Mouse (Mus musculus) lung, embryonic 14.5 days (tissue): Measurements from ENCODE around the gene Gm20388. TPM values are rescaled to one million over a fixed set of nuclear protein-coding genes. Genes with fewer than 3 reads are reported as not detected.
A peak's percentile ranks its signal among the peaks of the same experiment; 100 is the strongest.

Experiments used
- ATAC-seq: fragments of 200-750 bp; cut with Nextera tagmentation; 2 replicates; pipeline ENCODE4 v1.8.0; 2017; ENCODE audit warnings: mild to moderate bottlenecking, moderate TSS enrichment, moderate library complexity; ENCODE audit not compliant: insufficient read depth
- DNase-seq: peaks from one replicate; pipeline ENCODE4 v3.0.0-alpha.2; 2015
- H3K27ac ChIP-seq: fragments of 300-500 bp; sonication (generic); 2 replicates; pipeline ENCODE4 v1.5.1; 2014; ENCODE audit warnings: low read depth, mild to moderate bottlenecking, moderate library complexity
- H3K27me3 ChIP-seq: fragments of 300-500 bp; sonication (generic); 2 replicates; pipeline ENCODE4 v1.6.1; 2014; ENCODE audit warnings: low read length, control low read depth; ENCODE audit not compliant: insufficient read depth
- H3K36me3 ChIP-seq: fragments of 300-500 bp; sonication (generic); 2 replicates; pipeline ENCODE4 v1.6.1; 2014; ENCODE audit warnings: control low read depth; ENCODE audit not compliant: insufficient read depth
- H3K4me1 ChIP-seq: fragments of 300-500 bp; sonication (generic); 2 replicates; pipeline ENCODE4 v1.6.1; 2014; ENCODE audit warnings: antibody characterized with exemption, control low read depth; ENCODE audit not compliant: insufficient read depth
- H3K4me2 ChIP-seq: fragments of 300-500 bp; sonication (generic); 2 replicates; pipeline ENCODE4 v1.6.1; 2014; ENCODE audit warnings: mild to moderate bottlenecking
- H3K4me3 ChIP-seq: fragments of 300-500 bp; sonication (generic); 2 replicates; pipeline ENCODE4 v1.5.1; 2014; ENCODE audit warnings: low read depth, low read length
- H3K9ac ChIP-seq: fragments of 300-500 bp; sonication (generic); 2 replicates; pipeline ENCODE4 v1.6.1; 2014
- H3K9me3 ChIP-seq: fragments of 300-500 bp; sonication (generic); 2 replicates; pipeline ENCODE4 v1.6.1; 2016; ENCODE audit warnings: low read depth, low read length, control low read depth
- CTCF ChIP-seq: IDR thresholded peaks from 2 replicates; pipeline ENCODE4 v1.5.1; 2016; ENCODE audit warnings: antibody characterized with exemption, low read depth
- WGBS: fragments of 180-500 bp; shearing (Covaris S2); extraction: QIAGEN DNeasy Blood & Tissue Kit; methylation state at CpG from one replicate; pipeline ENCODE4 v1.1.7; 2014; 5-methylcytosine and 5-hydroxymethylcytosine counted together
- polyA plus RNA-seq: library from polyadenylated mRNA; unstranded; fragments of >200 nt; fragmentation: Nextera tagmentation; extraction: Ambion mirVana; gene quantifications from 2 replicates; pipeline ENCODE4 v1.2.1, GENCODE M21; 2014

The Gm20388 gene
- polyA plus RNA-seq, 1 experiment from 2014 or later = not detected

- no peak for TF ChIP-seq CTCF
- H3K4me3 ChIP-seq = no peak overlapping the region
These were observed 564.0 kb downstream of the Gm20388 start for GRCm38 (mm10) chr8:120474496-120475235.

DNA sequence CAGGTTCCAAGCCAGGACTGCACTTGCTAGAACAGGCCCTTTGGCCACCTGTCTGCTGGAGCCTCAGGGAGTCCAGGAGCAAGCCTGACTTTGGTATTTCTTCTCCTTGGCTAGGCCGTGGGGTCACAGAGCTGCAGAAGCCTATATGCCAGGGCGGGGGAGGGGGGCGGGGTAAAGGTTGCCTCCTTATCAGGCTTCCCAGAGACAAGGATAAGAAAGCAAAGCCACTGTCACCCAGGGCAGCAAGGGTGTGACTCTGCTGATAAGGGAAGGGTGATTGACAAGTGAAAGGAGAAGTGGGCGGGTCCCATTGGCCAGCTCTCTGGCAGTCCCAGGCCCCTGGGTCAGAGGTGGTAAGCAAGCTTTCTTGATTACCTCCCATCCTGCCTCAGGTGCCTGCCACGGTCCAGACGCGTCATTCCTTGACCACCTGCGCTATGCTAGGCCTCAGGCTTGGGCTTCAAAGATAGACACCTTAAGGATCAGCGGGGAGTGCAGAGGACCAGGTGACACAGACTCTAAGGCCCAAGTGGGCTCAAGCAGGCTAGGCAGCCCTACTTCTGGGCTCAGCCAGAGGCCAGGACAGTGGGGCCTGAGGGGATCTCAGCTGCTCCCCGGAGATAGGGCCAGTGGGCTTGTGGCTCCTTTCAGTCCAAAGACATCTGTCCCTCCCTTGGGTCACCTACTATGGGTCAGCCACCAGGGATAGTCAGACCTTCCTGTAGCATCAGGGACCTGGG lies 565.0 kb downstream of the Gm20388 start:
- Histone ChIP-seq H3K4me2 (no peak overlapping the region), H3K9ac (no peak overlapping the region), H3K27me3 (no peaks in the 10 kb centered on the region), H3K36me3 (no peaks in the 10 kb centered on the region), H3K9me3 (no peaks in the 10 kb centered on the region), H3K4me3 (no peak overlapping the region), H3K27ac (no peak overlapping the region; the same call in 1 of the 2 replicates), H3K4me1 (peaks cover 38% of the 10 kb centered on the region)
- DNase-seq = peak; percentile 26
- ATAC-seq = peak; percentile 20
- 59% methylated on average over 10 of the region's 10 CpGs for WGBS
- TF ChIP-seq CTCF = no peak

More at GRCm38 (mm10) chr8:120474496-120475235, 564.0 kb downstream of the Gm20388 start:
- no peaks in the 10 kb centered on the region for H3K36me3 ChIP-seq
- no peak overlapping the region for H3K9ac ChIP-seq
- H3K4me1 ChIP-seq = peaks cover 38% of the 10 kb centered on the region
- ATAC-seq (peak; percentile 14; the same call in 1 of the 2 replicates), DNase-seq (no peak)
- H3K27ac ChIP-seq = 0 out of 2 replicates have a peak overlapping the region, but pooled peaks have one; percentile 10
- H3K27me3 ChIP-seq = no peaks in the 10 kb centered on the region
- H3K9me3 ChIP-seq = no peaks in the 10 kb centered on the region
- no peak overlapping the region for H3K4me2 ChIP-seq
- WGBS = 59% methylated on average over 11 of the region's 11 CpGs

GRCm38 (mm10) chr8:120476711-120477575 lies 566.3 kb downstream of the Gm20388 start:
- TF ChIP-seq CTCF = no peak
- Histone ChIP-seq H3K9me3 (no peaks in the 10 kb centered on the region), H3K27me3 (no peaks in the 10 kb centered on the region), H3K4me1 (peaks cover 28% of the 10 kb centered on the region), H3K4me2 (no peak overlapping the region), H3K27ac (0 out of 2 replicates have a peak overlapping the region, but pooled peaks have one; percentile 28), H3K9ac (no peak overlapping the region), H3K4me3 (no peak overlapping the region), H3K36me3 (no peaks in the 10 kb centered on the region)
- DNase-seq = peak; percentile 28
- 48% methylated on average over 25 of the region's 25 CpGs for WGBS
- ATAC-seq = no peak

DNA sequence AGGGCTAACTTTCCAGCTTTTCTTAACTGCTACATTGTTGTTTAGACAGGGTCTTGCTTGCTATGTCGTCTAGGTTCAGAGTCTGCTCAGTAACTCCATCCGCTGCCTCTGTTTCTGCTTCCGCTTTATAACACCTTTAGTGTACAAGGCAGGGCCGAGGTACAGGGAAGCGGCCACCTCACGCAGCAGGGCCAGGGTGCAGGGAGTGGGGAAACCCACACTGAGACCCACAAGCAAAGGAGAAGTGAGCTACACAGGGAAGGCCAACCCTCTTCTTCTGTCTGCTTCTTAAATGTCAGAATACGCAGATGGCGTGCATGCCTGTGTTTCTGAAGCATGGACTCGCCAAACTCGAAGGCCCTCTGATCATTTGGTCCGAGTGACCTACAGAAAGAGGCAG lies 568.1 kb downstream of the Gm20388 start:
- TF ChIP-seq CTCF = no peak
- no peak overlapping the region for H3K27ac ChIP-seq
- WGBS = 84% methylated on average over 11 of the region's 11 CpGs

DNA sequence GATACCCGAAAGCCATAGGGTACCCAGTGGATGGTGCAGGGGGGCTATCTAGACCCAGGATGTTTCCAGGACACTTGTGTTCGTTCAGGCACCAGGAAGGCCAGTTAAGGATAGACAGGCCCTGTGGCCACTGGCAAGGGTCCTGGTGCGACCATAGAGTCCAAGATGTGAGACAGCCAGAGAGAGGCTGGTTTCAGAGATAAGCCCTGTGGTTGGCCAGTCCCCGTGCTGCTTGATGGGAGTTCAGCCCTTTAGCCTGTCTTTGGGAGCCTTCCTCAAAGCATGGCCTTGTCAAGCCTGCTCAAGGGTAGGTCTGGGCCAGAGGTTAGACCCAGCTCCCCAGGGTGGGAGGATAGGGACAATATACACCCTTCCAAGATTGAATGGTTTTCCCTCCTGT lies 569.0 kb downstream of the Gm20388 start:
- Histone ChIP-seq H3K36me3 (no peaks in the 10 kb centered on the region), H3K9me3 (no peaks in the 10 kb centered on the region), H3K27me3 (0 out of 2 replicates have a peak, but pooled peaks cover 3% of the 10 kb centered on the region), H3K4me3 (no peak overlapping the region), H3K4me2 (no peak overlapping the region), H3K9ac (no peak overlapping the region), H3K27ac (no peak overlapping the region), H3K4me1 (peaks cover 22% of the 10 kb centered on the region)
- 81% methylated on average over 4 of the region's 4 CpGs for WGBS
- ATAC-seq (no peak), DNase-seq (no peak)
- no peak for TF ChIP-seq CTCF

More for the DNA sequence above, 568.1 kb downstream of the Gm20388 start:
- Histone ChIP-seq H3K4me3 (no peak overlapping the region), H3K36me3 (no peaks in the 10 kb centered on the region), H3K9ac (no peak overlapping the region), H3K4me1 (peaks cover 24% of the 10 kb centered on the region), H3K9me3 (no peaks in the 10 kb centered on the region), H3K4me2 (no peak overlapping the region), H3K27me3 (no peaks in the 10 kb centered on the region)
- DNase-seq (no peak), ATAC-seq (no peak)

DNA sequence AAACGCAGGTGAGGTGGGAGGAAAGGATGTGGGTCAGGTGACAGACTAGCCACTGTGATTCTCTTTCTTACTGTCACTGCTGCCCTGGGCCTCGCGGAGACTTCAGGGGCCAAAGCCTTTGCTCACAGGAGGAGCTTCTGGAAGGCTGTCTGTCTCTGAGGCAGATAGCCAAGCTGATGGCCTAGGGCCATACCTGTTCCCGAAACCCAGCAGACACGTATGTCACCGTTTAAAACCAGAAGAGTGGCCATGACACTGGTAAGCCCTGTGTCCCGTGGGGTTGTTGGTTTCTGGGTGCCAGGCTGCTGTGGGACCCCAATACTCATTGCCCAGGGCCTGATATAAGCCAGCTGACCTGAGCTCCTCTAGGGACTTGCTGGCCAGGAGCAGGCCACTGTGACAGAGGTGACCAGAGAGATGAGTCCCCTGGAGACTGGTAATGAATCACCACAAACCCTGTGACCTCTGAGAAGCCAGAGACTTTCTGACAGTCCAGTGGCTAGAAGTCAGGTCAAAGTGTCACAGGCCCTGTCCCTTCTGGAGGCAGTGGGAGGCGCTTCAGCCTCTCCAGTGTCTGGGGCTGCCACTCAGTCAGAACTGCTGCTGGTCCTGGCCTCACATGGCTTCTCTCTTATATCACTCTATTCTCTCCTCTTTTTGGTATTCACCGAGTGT lies 571.5 kb downstream of the Gm20388 start:
- no peak for DNase-seq
- WGBS = 65% methylated on average over 9 of the region's 9 CpGs

More for the DNA sequence above, 571.5 kb downstream of the Gm20388 start:
- Histone ChIP-seq H3K4me3 (no peak overlapping the region), H3K27ac (no peak overlapping the region), H3K36me3 (no peaks in the 10 kb centered on the region), H3K9ac (no peak overlapping the region), H3K4me1 (peaks cover 15% of the 10 kb centered on the region; the same call in 1 of the 2 replicates), H3K4me2 (no peak overlapping the region), H3K9me3 (no peaks in the 10 kb centered on the region), H3K27me3 (0 out of 2 replicates have a peak, but pooled peaks cover 3% of the 10 kb centered on the region)
- ATAC-seq = no peak
- no peak for TF ChIP-seq CTCF
